Mouse (Mus musculus) adrenal gland, adult 2 months (tissue): ENCODE results near the gene Daam2. TPM values are rescaled to one million over a fixed set of nuclear protein-coding genes. Genes with fewer than 3 reads are reported as not detected.

Source experiments
- DNase-seq: peaks from one replicate; pipeline ENCODE4 v3.0.0; 2021
- polyA plus RNA-seq: library from polyadenylated mRNA; depleted of rRNA; stranded (reverse); fragments of >200 nt; gene quantifications from 2 replicates; pipeline ENCODE4 v1.2.3, GENCODE M21; 2012
- total RNA-seq, 2 experiments: library from RNA; stranded (reverse); gene quantifications; 2 replicates each; pipeline ENCODE4 v1.2.3; 2021

Gene Daam2
- total and polyA plus RNA-seq, 3 experiments = 8.2 to 35.9 (median 29.8) TPM

GRCm38 (mm10) chr17:49531661-49532060 lies 32.5 kb downstream of the Daam2 start:
- DNase-seq = no peak

GRCm38 (mm10) chr17:49530215-49530614 lies 33.9 kb downstream of the Daam2 start:
- peak; percentile 32 for DNase-seq

GRCm38 (mm10) chr17:49528503-49529205 lies 35.5 kb downstream of the Daam2 start:
- DNase-seq = no peak

GRCm38 (mm10) chr17:49528033-49528432 lies 36.1 kb downstream of the Daam2 start:
- DNase-seq = no peak

- no peak for DNase-seq
These were observed 37.6 kb downstream of the Daam2 start for GRCm38 (mm10) chr17:49526566-49526965.

GRCm38 (mm10) chr17:49525911-49526310 lies 38.2 kb downstream of the Daam2 start:
- no peak for DNase-seq

GRCm38 (mm10) chr17:49524584-49524983 lies 39.6 kb downstream of the Daam2 start:
- no peak for DNase-seq

- DNase-seq = no peak
These were observed 41.7 kb downstream of the Daam2 start for GRCm38 (mm10) chr17:49522435-49522834.

- no peak for DNase-seq
These were observed 42.1 kb downstream of the Daam2 start for GRCm38 (mm10) chr17:49522002-49522401.

GRCm38 (mm10) chr17:49520674-49521073 lies 43.5 kb downstream of the Daam2 start:
- no peak for DNase-seq

GRCm38 (mm10) chr17:49519576-49520247 lies 44.4 kb downstream of the Daam2 start:
- no peak for DNase-seq

- no peak for DNase-seq
These were observed 47.1 kb downstream of the Daam2 start for GRCm38 (mm10) chr17:49517091-49517490.

GRCm38 (mm10) chr17:49515678-49516077 lies 48.5 kb downstream of the Daam2 start:
- DNase-seq = no peak

GRCm38 (mm10) chr17:49515141-49515540 lies 49.0 kb downstream of the Daam2 start:
- DNase-seq = no peak

- peak; percentile 60 for DNase-seq
These were observed 51.5 kb downstream of the Daam2 start for GRCm38 (mm10) chr17:49512671-49513085.

GRCm38 (mm10) chr17:49509431-49509830 lies 54.7 kb downstream of the Daam2 start:
- no peak for DNase-seq

- no peak for DNase-seq
These were observed 60.8 kb downstream of the Daam2 start for GRCm38 (mm10) chr17:49503246-49503900.

GRCm38 (mm10) chr17:49500234-49500633 lies 63.9 kb downstream of the Daam2 start:
- DNase-seq = peak; percentile 73

GRCm38 (mm10) chr17:49499635-49500034 lies 64.5 kb downstream of the Daam2 start:
- no peak for DNase-seq

GRCm38 (mm10) chr17:49498169-49498568 lies 66.0 kb downstream of the Daam2 start:
- no peak for DNase-seq

- no peak for DNase-seq
These were observed 70.9 kb downstream of the Daam2 start for GRCm38 (mm10) chr17:49493276-49493675.

GRCm38 (mm10) chr17:49489098-49489497 lies 75.0 kb downstream of the Daam2 start:
- no peak for DNase-seq

- DNase-seq = no peak
These were observed 79.7 kb downstream of the Daam2 start for GRCm38 (mm10) chr17:49484435-49484834.
